10 mouse cellular contexts compared by ENCODE assay signal in the genomic region with DNA sequence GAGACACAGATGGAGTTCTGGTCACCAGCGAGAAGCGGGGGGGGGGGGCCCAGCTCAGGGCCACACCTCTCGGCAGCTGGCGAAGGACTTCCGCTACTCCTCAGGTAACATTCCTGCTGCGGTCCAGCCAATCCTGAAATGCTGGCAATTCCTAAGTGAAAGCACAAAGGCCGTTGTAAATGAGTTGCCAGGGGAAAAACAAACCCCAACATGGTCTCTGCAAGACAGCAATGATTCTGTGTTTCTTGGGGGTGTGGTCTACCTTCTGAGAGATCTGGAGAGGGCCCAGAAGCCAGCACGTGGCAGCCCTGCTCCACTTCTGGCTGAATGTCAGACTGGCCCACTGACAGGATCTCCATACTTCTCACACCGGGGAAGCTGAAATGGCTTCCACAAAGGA. TPM values are rescaled to one million over a fixed set of nuclear protein-coding genes. Genes with fewer than 3 reads are reported as not detected.
A peak's percentile ranks its signal among the peaks of the same experiment; 100 is the strongest.
DNase-seq lines count a peak whose midpoint lies in the region; ATAC-seq and TF ChIP-seq lines count a peak whose summit lies in the region.
"Had no signal": no experiment of that assay in that cellular context is flagged by ENCODE, and none has a peak within 500 bp of the region (broad histone marks: within the 10 kb centered on the region; RNA-seq: fewer than 3 reads in every experiment).

No protein-coding gene starts in this region.

- no peak overlapping the region for H3K4me2 ChIP-seq in kidney, postnatal 0 days (ENCODE audit: low read length)

- no peaks in the 10 kb centered on the region for H3K36me3 ChIP-seq in kidney, postnatal 0 days (ENCODE audit: insufficient read depth, low read length)

- H3K27me3 ChIP-seq in kidney, postnatal 0 days (ENCODE audit: insufficient read depth, low read length), result no peaks in the 10 kb centered on the region

- no peak for TF ChIP-seq CTCF in layer of hippocampus, adult 2 months (conservative IDR thresholded peaks at IDR 0.05)
- TF ChIP-seq CTCF in kidney, postnatal 0 days (IDR thresholded peaks at IDR 0.05; ENCODE audit: low read depth), result no peak

- no peaks in the 10 kb centered on the region for H3K4me1 ChIP-seq in kidney, postnatal 0 days (replicated peaks; ENCODE audit: insufficient read depth, low read length)

- H3K9me3 ChIP-seq in kidney, postnatal 0 days (replicated peaks; ENCODE audit: low read length), result no peaks in the 10 kb centered on the region

- H3K27ac ChIP-seq in layer of hippocampus, adult 2 months, result peak overlapping the region; percentile 0; the same call in 1 of the 2 replicates
- H3K27ac ChIP-seq in kidney, postnatal 0 days, result no peak overlapping the region

- DNase-seq in layer of hippocampus, adult 2 months (ENCODE audit: low spot score in 2 of 2), result no peak
- no peak for DNase-seq in layer of hippocampus, postnatal 36 days
- peak; percentile 69 to 72 for DNase-seq in cerebellum, postnatal 10 days
- peak; percentile 27 for DNase-seq in kidney, postnatal 0 days (ENCODE audit: low spot score)
- peak; percentile 12 for DNase-seq in lung, postnatal 10 days
- no peak for DNase-seq in urinary bladder, adult 18-20 months (ENCODE audit: low spot score in 2 of 2)
- no peak for DNase-seq in urinary bladder, postnatal 25 days (ENCODE audit: low spot score)
- DNase-seq in urinary bladder, postnatal 10 days (ENCODE audit: low spot score), result no peak
- DNase-seq: spleen, adult 18-20 months; thymus, postnatal 14 days had no signal

- no peak overlapping the region for H3K9ac ChIP-seq in kidney, postnatal 0 days (ENCODE audit: low read depth, low read length)

- ATAC-seq in kidney, postnatal 0 days (replicated peaks; ENCODE audit: low FRiP score, low read depth), result peak; percentile 68; the same call in 1 of the 2 replicates

- H3K4me3 ChIP-seq in layer of hippocampus, adult 2 months, result no peak overlapping the region
- no peak overlapping the region for H3K4me3 ChIP-seq in kidney, postnatal 0 days (replicated peaks; ENCODE audit: low read depth, low read length)

- WGBS in kidney, postnatal 0 days, result 20% methylated on average over 9 of the region's 9 CpGs

RNA-seq across cellular contexts. Expression of a gene that starts 34.7 kb away (rescaled TPM):
- 100 to 1,000 TPM; 199 to 231 TPM for total RNA-seq in layer of hippocampus, adult 2 months (2021)
- total RNA-seq in layer of hippocampus, postnatal 36 days (2021), result 100 to 1,000 TPM; 211 TPM
- polyA plus RNA-seq in kidney, postnatal 0 days (2015; fragmentation: Nextera tagmentation; extraction: Ambion mirVana), result 0.51 and 0.67 TPM in 2 replicates

Comparison
In these comparisons a context has a peak if more than half of its experiments do, and no peak if none do; other contexts are left out.
1. DNase-seq: peak in cerebellum, postnatal 10 days (2 of 2), kidney, postnatal 0 days (single experiment) and lung, postnatal 10 days (single experiment); none in layer of hippocampus, adult 2 months (0 of 2), layer of hippocampus, postnatal 36 days (0 of 2), urinary bladder, adult 18-20 months (0 of 2), urinary bladder, postnatal 25 days (single experiment) and urinary bladder, postnatal 10 days (single experiment).